In the genomic region with DNA sequence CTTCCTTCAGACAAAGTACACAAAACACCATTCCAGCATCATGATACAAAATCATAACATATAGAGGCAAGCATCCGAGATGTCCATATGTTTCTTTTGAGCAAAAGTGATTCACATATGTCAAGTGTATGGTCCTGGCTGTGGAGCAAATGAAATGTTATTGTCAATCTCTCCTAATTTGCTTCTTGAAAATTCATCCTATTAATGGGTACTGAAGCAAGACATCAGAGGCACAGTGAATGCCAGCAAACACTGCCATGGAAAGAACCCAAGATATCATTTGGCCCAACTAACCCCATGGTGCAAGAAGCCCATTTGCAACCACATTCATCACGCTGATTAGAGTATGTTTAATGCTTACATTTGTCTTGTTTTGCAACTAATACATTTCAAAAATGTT, we compare ENCODE assay signal across 24 mouse cellular contexts.
DNase-seq lines count a peak whose midpoint lies in the region; ATAC-seq and TF ChIP-seq lines count a peak whose summit lies in the region.
"Had no signal": no experiment of that assay in that cellular context is flagged by ENCODE, and none has a peak within 500 bp of the region (broad histone marks: within the 10 kb centered on the region; RNA-seq: fewer than 3 reads in every experiment).

No protein-coding gene starts in this region.

- whole genome bisulfite sequencing in forebrain, embryonic 13.5 days, result 86% methylated on average over 2 of the region's 2 CpGs
- WGBS in forebrain, embryonic 10.5 days, result 87% methylated on average over 2 of the region's 2 CpGs
- WGBS in forebrain, embryonic 15.5 days, result 57% methylated on average over 2 of the region's 2 CpGs
- WGBS in forebrain, embryonic 12.5 days, result 89% methylated on average over 2 of the region's 2 CpGs

- H3K4me2 ChIP-seq in forebrain, embryonic 13.5 days, result no peak overlapping the region
- H3K4me2 ChIP-seq in forebrain, embryonic 15.5 days (replicated peaks), result no peak overlapping the region
- H3K4me2 ChIP-seq in forebrain, embryonic 12.5 days, result no peak overlapping the region
- H3K4me2 ChIP-seq: embryonic facial prominence, embryonic 13.5 days; embryonic facial prominence, embryonic 15.5 days had no signal

- peak; percentile 58 to 61 for DNase-seq in cerebellum, postnatal 10 days
- no peak for DNase-seq in cerebellum, postnatal 25 days
- no peak for DNase-seq in forebrain, embryonic 10.5 days (ENCODE audit: extremely low spot score, low spot score)
- peak; percentile 77 for DNase-seq in brain, embryonic 14.5 days (ENCODE audit: low read depth)
- DNase-seq: adrenal gland, adult 8-10 months; adrenal gland, postnatal 14 days; adrenal gland, postnatal 36 days; B cell, adult 2 months; cerebellum, adult 11 months; cerebellum, adult 18-20 months; cerebellum, adult 8-10 months; cerebellum, adult 9-11 months; embryo, embryonic 11 days; gastrocnemius, adult 2 months had no signal

- H3K27ac ChIP-seq in forebrain, embryonic 13.5 days, result no peak overlapping the region
- no peak overlapping the region for H3K27ac ChIP-seq in forebrain, embryonic 10.5 days
- no peak overlapping the region; the same call in 1 of the 2 replicates for H3K27ac ChIP-seq in forebrain, embryonic 15.5 days (replicated peaks)
- H3K27ac ChIP-seq in forebrain, embryonic 12.5 days, result no peak overlapping the region
- H3K27ac ChIP-seq: embryonic facial prominence, embryonic 13.5 days; embryonic facial prominence, embryonic 15.5 days; gastrocnemius, adult 2 months had no signal

- no peak for TF ChIP-seq CTCF in brain, embryonic 14.5 days (IDR thresholded peaks at IDR 0.05; ENCODE audit: borderline replicate concordance, extremely low read depth, insufficient read depth, insufficient read length)

- ATAC-seq in forebrain, embryonic 13.5 days, result peak; percentile 25; the same call in 1 of the 2 replicates
- peak; percentile 51 for ATAC-seq in forebrain, embryonic 15.5 days (replicated peaks)
- ATAC-seq in forebrain, embryonic 12.5 days (ENCODE audit: low FRiP score), result no peak
- ATAC-seq: activated CD4-positive, CD25-positive, alpha-beta regulatory T cell, adult 4 months; CD4-positive, CD25-positive, alpha-beta regulatory T cell, adult 4 months; Patski had no signal

- TF ChIP-seq POLR2A in brain, embryonic 14.5 days (IDR thresholded peaks at IDR 0.05; ENCODE audit: borderline replicate concordance, extremely low read depth, insufficient read depth, insufficient read length, poor library complexity, severe bottlenecking), result no peak

- no peaks in the 10 kb centered on the region for H3K9me3 ChIP-seq in forebrain, embryonic 13.5 days (replicated peaks)
- H3K9me3 ChIP-seq in forebrain, embryonic 10.5 days, result no peaks in the 10 kb centered on the region
- no peaks in the 10 kb centered on the region for H3K9me3 ChIP-seq in forebrain, embryonic 15.5 days
- no peaks in the 10 kb centered on the region for H3K9me3 ChIP-seq in forebrain, embryonic 12.5 days
- H3K9me3 ChIP-seq: embryonic facial prominence, embryonic 13.5 days; embryonic facial prominence, embryonic 15.5 days had no signal

- H3K36me3 ChIP-seq in forebrain, embryonic 13.5 days (ENCODE audit: poor library complexity, severe bottlenecking), result no peaks in the 10 kb centered on the region
- no peaks in the 10 kb centered on the region for H3K36me3 ChIP-seq in forebrain, embryonic 10.5 days (replicated peaks)
- no peaks in the 10 kb centered on the region for H3K36me3 ChIP-seq in forebrain, embryonic 15.5 days
- no peaks in the 10 kb centered on the region for H3K36me3 ChIP-seq in forebrain, embryonic 12.5 days (replicated peaks)
- H3K36me3 ChIP-seq: embryonic facial prominence, embryonic 13.5 days; embryonic facial prominence, embryonic 15.5 days; G1E had no signal

- H3K9ac ChIP-seq in forebrain, embryonic 13.5 days, result no peak overlapping the region
- H3K9ac ChIP-seq in forebrain, embryonic 15.5 days (replicated peaks), result no peak overlapping the region
- H3K9ac ChIP-seq in forebrain, embryonic 12.5 days, result no peak overlapping the region
- H3K9ac ChIP-seq: embryonic facial prominence, embryonic 13.5 days; embryonic facial prominence, embryonic 15.5 days had no signal

- H3K4me1 ChIP-seq in forebrain, embryonic 13.5 days, result peaks cover 7% of the 10 kb centered on the region; the same call in 1 of the 2 replicates
- peaks cover 8% of the 10 kb centered on the region for H3K4me1 ChIP-seq in forebrain, embryonic 10.5 days
- peaks cover 6% of the 10 kb centered on the region; the same call in 1 of the 2 replicates for H3K4me1 ChIP-seq in forebrain, embryonic 15.5 days
- H3K4me1 ChIP-seq in forebrain, embryonic 12.5 days, result peaks cover 3% of the 10 kb centered on the region; the same call in 1 of the 2 replicates
- H3K4me1 ChIP-seq: embryonic facial prominence, embryonic 13.5 days; embryonic facial prominence, embryonic 15.5 days had no signal

- no peaks in the 10 kb centered on the region for H3K27me3 ChIP-seq in forebrain, embryonic 13.5 days
- H3K27me3 ChIP-seq in forebrain, embryonic 10.5 days (ENCODE audit: poor library complexity, severe bottlenecking), result no peaks in the 10 kb centered on the region
- no peaks in the 10 kb centered on the region for H3K27me3 ChIP-seq in forebrain, embryonic 15.5 days
- H3K27me3 ChIP-seq in forebrain, embryonic 12.5 days, result no peaks in the 10 kb centered on the region
- H3K27me3 ChIP-seq: embryonic facial prominence, embryonic 13.5 days; embryonic facial prominence, embryonic 15.5 days had no signal

- no peak overlapping the region for H3K4me3 ChIP-seq in forebrain, embryonic 13.5 days
- no peak overlapping the region for H3K4me3 ChIP-seq in forebrain, embryonic 10.5 days
- no peak overlapping the region for H3K4me3 ChIP-seq in forebrain, embryonic 15.5 days
- no peak overlapping the region for H3K4me3 ChIP-seq in forebrain, embryonic 12.5 days (replicated peaks)
- H3K4me3 ChIP-seq: embryonic facial prominence, embryonic 13.5 days; embryonic facial prominence, embryonic 15.5 days; erythroblast, embryonic 14.5 days; gastrocnemius, adult 2 months had no signal

Comparison
In these comparisons a context has a peak if more than half of its experiments do, and no peak if none do; other contexts are left out.
1. DNase-seq: peak in cerebellum, postnatal 10 days (2 of 2) and brain, embryonic 14.5 days (single experiment); none in cerebellum, postnatal 25 days (0 of 2) and forebrain, embryonic 10.5 days (single experiment).